Mouse (Mus musculus): Measurements from ENCODE around the gene Cldn9.
A peak's percentile ranks its signal among the peaks of the same experiment; 100 is the strongest.

Gene Cldn9

DNA sequence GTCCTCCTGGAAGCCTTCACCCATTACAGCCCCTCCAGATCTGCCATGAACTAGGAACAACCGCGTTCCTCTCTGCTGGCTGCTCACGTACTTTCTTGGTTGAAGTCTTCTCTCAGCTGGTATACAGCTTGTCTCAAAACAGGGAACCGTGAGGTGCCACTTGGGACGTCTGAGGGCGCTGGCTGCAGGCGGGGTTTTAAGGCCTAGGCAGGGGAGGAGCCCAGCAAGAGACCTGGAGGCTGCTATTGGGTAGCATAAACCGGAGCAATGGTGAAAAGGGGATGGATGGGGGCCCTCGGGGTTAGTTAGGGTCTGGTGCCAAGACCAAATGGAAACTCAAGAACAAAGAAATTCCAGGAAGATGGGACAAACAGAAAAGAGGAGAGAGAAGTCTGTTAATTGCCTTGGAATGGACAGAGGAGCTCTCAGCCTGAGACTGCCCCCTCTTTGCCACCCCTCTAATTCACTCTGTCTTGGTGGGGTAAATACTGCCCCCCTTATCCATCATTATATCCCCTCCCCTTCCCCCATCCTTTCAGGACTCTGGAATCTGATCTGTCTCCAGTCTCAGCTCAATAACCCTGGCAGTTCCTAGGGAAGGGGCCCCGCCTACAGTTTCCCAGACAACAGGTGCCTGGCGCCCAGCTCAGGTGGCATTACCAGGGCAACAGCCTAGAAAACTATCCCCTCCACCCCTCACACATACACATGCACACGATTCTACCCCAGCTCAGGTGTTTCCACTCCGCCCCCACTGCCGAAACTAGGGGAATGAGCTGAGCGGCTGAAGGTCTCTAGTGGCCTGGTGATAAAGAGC, at the start of gene Cldn9:
Gene Cldn9 (minus strand): TSS at position 171 of the 817 bp plus-strand sequence.
- DNase-seq, result peak; percentile 22 to 33

GRCm38 (mm10) chr17:23730441-23730840, 46.6 kb upstream of the Cldn9 start:
- DNase-seq, result no peak

DNA sequence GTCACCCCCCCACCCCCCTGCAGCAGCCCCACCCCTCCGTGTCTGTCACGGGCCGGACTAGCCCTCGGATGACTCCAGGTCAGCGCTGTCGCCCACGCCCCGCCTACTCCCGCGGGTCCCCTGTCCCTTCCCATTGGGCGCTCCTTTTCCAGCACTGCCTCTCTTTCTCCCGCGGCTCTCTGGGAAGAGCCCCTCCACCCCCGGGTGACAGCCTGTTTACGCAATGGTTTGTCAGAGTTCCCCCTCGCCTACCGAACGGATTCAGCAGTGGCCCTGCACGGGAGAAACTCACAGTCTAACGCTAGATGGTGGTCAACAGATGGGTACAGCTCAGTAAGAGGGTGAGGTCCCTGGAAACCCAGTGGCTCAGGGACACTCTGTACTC, 42.9 kb upstream of the Cldn9 start:
- DNase-seq, result peak; percentile 34 to 46

DNA sequence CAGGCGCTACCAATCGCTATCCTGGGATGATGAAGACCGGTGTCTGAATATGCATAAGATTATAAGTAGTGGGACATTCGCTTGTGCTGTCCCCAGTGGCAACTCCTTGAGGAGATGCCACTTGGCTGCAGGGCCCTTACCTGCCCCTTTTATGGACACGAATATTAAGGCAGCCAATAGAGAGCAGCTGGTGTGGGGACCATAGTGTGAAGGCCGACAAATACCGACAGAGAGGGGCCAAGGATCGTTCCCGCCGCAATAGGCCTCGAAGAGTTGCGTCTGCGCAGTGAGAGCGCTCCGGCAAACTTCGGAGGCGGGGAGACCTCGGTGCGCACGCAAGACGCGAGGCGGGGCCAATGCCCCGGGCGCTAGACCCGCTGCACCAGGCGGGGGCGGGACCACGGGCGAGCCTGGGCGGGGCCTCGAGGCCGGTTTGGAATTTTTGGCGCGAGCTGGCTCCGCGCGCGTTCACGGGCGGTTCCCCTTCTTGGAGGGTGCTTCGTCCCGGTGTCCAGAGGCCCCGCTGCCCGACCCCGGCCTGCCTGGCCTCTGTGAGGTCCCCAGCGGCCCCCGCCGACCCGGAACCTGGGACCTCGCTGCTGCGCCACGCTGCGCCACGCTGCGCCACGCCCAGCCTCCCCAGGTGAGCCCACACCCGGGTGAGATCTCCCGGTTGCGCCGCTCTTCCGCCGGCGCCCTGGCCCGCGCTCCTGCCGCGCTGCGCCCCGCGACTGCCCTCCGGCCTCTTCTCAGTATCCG, 42.4 kb upstream of the Cldn9 start, which contains the start of gene Pkmyt1:
Gene Pkmyt1 (plus strand): TSS at position 338 of the 759 bp plus-strand sequence.
- DNase-seq, result peak; percentile 98

DNA sequence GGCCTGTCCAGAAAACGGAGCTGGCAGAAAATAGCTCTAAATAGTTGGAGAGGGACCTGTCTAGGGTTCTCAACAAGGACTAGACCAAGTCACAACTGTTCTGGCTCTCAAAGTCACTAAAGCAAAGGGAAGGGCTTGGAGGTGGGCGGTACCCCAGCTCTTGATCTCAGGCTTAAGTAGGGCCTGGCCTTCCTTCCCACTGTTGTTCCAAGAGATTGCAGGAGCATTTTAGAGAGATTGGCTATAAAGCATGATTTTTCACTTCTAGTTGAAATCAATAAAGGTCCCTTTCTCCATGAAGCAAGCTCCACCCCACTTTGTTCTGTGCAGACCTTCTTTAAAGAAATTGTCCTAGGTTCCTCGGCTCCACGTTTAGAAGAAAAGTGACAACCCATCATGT, 41.7 kb upstream of the Cldn9 start:
- no peak for DNase-seq

DNA sequence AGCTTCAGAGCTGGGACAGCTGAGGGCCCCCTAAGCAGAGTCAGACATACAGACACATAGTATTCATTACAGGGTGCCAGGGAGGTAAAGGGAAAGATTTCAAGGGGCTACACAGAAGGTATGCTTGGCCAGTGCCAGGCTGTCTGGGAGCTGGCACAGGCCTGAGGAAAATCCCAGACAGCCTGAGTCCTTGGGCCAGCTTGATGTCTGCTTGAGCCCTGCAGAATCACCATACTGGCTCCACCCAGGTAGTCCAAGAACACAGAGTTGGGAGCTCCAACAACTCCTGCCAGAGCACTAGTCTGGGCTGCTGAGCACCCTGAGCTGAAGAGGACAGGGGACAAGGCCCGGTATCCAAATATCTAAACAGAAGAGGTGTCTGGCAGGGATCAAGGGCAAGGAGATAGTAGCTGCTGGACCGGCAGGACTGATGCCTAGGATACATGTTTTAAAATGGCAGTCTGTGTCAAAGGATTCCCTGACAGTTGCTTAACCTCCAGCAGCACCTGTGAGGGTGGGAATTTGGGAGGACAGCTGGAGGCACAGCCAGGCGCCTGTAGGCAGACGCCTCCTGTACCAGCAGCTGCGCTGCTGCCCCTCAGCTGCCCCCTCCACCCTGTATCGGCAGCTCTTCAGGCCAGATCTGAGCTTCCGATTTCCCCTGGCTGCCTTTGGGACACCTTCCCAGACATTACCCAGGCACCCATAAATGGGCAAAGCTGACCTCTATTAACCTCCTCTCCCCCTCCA, 38.7 kb upstream of the Cldn9 start, which contains the start of gene 1520401A03Rik:
Gene 1520401A03Rik (minus strand): TSS at position 408 of the 750 bp plus-strand sequence.
- no peak for DNase-seq

- DNase-seq, result no peak
These were observed 38.1 kb upstream of the Cldn9 start for GRCm38 (mm10) chr17:23721886-23722285.

DNA sequence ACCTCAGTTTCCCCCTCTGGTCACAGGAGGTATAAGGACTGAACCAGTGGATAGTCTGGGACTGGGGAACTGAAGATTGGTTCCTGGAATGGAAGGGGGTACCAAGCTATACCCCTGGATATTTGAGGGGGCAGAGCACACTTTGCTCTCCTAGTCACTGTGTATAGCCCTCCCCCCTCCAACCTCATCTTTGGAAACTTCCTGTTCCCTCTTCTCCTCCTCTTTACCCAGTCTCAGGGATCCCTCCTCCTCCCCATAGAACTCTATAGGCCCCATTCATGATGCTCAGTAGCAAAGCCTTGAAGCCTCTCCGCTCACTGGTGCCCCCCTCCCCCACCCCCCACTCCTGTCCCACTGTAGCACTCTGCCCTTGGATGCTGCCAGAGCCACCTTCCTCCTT, 35.6 kb upstream of the Cldn9 start:
- no peak for DNase-seq

GRCm38 (mm10) chr17:23717003-23717402, 33.2 kb upstream of the Cldn9 start:
- DNase-seq, result no peak

- peak; percentile 89 for DNase-seq
These were observed 22.4 kb upstream of the Cldn9 start for GRCm38 (mm10) chr17:23706212-23706611.

DNA sequence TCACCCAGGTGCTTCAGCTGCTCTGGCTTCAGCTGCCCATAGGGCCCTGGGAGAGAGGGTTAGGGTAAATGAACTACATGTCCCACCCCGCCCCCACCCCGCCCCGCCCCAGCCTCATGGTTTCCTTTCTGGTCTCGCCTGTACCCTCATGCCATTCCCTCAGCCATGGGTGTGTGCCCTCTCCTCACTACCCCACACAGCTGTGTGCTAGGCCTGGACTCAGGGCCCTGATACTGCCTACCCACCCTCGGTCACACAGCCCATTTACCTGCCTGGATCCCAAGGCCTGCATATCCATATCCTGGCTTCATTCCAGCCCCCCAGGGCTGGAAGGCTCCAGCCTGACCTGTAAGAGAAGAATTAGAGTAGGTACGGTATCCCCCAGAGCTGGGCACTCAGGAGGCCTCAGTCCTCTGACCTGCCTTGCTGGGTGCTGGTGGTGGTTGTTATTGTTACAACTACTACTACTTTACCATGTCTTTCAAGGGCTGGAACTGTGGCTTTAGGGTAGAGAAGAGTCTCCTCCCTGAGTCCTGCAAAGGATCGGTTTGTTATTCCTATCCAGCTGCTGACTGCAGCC, 21.8 kb upstream of the Cldn9 start:
- no peak for DNase-seq

DNA sequence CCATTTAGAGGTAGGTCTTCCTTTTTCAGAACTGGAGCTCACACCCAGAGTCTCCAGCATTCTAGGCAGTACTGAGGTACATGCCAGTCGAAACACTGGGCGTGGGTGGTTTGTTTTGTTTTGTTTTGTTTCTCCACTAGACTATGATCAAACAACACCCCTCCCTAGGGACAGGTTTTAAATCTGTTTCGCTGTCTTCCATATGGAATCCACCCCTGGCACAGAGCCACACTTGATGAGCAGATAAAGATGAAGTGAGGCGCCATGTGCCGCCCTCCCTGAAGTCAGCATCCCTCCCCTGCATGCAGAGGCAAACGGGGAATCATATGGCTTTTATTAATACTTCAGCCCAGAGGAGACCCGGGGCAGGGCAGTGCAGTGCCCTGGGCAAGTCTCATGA, 20.9 kb upstream of the Cldn9 start:
- DNase-seq, result no peak

- no peak for DNase-seq
These were observed 19.5 kb upstream of the Cldn9 start for GRCm38 (mm10) chr17:23703301-23703700.

GRCm38 (mm10) chr17:23700079-23700478, 16.3 kb upstream of the Cldn9 start:
- DNase-seq, result peak; percentile 85

DNA sequence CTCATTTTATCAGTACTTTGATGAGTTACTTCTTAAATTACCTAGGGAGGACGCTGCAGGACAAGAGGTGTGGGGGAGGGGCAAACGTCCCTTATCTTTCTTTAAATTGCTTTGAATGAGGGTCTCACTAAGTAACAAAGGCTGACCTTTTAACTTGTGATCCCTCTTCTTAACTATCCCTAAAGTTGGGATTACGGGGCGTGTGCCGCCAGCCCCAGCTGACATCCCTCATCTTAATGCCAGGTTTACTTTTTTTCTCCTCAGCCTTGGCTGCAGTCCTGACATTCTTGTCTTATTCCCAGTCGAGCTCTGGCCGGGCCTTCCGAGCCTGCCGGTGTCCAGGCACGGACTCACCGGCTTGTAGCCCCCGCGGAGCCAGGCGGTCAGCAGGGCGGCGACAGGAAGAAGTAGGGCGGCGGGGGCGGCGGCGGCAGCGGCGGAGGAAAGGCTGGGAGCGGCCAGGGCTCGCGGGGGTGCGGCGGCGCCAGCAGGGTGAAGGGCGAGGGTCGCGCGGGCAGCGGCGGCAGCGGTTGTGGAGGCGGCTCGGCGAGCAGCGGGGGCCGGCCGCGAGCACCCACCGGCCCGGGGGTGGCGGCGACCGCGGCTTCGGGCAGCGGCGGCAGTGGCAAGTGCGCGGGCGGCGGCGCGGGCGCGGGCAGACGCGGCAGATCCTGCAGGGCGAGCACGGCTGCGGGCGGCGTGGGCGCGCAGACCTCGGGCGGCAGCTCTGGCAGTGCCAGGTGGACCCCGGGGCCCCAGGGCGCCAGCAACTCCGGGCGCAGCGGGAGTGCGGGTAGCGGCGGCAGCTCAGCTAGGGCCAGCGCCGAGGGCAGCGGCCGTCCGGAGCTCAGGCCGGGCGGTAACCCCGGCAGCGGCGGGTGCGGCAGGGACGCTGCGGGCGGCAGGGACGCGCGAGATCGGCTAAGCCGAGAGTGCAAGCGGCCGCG, 15.6 kb upstream of the Cldn9 start:
- DNase-seq, result peak in 1 of 2 experiments; percentile 16

DNA sequence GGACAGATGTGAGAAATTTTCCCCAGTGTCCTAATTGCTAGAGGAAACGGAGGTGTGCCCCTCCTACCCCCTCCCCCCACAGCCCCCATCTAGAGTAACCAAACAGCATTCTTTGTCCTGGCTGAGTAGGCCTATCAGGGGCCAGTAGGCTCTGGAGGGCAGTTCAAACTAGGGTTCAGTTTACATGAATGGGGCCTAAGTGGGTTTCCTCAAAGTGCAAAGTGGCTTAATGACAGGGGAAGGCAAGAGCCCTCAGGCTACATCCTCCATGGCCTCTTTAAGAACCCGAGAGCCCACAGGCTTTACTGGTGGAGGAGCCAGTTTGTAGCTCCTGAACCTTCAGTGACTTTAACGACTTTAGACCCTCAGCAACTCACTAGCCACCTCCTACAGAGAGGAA, 12.0 kb upstream of the Cldn9 start:
- DNase-seq, result no peak

DNA sequence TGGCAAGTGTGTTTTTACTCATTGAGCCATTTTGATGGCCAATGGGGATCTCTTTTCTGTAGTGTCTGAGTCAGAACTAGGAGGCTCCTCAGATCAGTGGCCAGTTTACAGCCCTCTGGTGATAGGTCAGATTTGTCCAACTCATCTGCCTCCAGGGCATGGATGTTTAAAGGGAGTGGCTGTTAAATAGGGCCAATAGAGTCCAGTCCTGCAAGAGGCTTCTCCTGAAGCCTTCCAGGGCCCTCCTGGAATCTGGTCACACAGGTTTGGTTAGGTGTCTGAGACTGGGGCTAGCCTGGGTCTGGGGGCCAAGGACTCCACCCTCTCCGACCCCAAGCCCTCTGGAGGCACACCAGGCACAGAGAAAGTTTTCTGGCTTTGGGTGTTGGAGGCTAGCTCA, 10.7 kb upstream of the Cldn9 start:
- no peak for DNase-seq

DNA sequence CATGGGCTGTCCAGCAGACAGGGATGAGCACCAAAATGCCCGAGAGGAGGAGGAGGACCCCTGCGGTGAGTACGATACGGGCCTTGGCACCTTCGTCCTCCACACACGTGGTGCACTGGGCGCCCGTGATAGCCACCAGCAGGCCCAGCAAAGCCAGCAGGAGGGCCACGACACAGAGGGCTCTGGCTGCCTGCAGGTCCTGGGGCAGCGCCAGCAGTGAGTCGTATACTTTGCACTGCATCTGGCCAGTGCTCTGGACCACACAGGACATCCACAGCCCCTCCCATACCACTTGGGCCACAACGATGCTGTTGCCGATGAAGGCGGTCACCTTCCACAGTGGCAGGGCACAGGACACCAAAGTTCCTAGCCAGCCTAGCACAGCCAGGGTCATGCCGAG, 600 bp downstream of the Cldn9 start:
- no peak for DNase-seq

- no peak for DNase-seq
These were observed 1.3 kb downstream of the Cldn9 start for GRCm38 (mm10) chr17:23682530-23682929.

DNA sequence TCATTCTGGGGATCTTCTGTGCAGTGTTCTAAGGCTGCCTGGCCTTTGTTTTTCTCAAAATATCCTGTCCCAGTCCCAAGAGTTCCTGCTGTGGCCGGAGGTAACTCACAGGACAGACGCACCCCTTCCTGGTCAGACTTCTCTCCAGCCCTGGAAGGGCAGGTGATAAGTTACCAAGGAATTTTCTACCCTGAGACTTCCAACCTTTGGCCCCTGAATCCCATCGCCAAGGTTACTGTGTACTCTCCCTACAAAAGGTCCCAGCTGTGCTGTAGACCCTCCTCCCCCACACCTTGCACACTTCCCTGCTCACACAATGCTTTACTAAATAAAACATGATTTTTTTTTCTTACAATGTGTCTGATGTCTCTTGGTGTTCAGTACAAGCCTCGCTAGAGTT, 1.7 kb downstream of the Cldn9 start:
- DNase-seq, result no peak

- no peak for DNase-seq
These were observed 2.7 kb downstream of the Cldn9 start for GRCm38 (mm10) chr17:23681086-23681485.

DNA sequence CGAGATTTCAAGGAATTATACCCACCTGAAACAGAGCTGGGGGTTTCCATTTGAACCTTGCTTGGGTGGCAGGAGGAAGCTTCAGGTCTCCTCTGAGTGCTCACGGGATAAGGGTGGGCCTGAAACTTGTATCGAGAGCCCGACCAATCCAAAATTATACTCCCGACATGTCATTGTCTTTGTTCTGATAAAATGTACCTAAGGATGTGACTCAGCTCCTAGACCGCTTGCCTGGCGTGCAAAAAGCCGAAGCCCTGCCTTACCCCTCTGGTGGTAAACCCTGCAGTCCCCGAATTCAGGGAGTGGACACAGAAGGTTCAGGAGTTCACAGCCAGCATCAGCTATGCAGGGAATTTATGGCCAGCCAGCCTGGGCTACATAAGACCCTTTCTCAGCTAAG, 3.5 kb downstream of the Cldn9 start:
- no peak for DNase-seq

All from B cell, adult 2 months (primary cell).